Mouse (Mus musculus): ENCODE measurements around the gene Arl6ip4. TPM values are rescaled to one million over a fixed set of nuclear protein-coding genes. Genes with fewer than 3 reads are reported as not detected.

Arl6ip4 gene
- polyA plus RNA-seq, 1 experiment from 2014 or later, result 81.3 TPM

- ATAC-seq (replicated peaks; ENCODE audit: insufficient number of reproducible peaks, low FRiP score, low TSS enrichment, low read depth) (peak; percentile 4; the same call in 1 of the 2 replicates), DNase-seq (ENCODE audit: low spot score) (no peak)
- Histone ChIP-seq H3K4me3 (ENCODE audit: low read depth, low read length) (peak overlapping the region; percentile 80), H3K36me3 (replicated peaks; ENCODE audit: control insufficient read depth, insufficient read depth, low read depth, low read length) (no peaks in the 10 kb centered on the region), H3K9ac (replicated peaks; ENCODE audit: low read length) (peak overlapping the region; percentile 74), H3K4me1 (ENCODE audit: control insufficient read depth, insufficient read depth, low read length) (peaks cover 12% of the 10 kb centered on the region), H3K27ac (replicated peaks; ENCODE audit: low read depth, low read length) (no peak overlapping the region; the same call in 1 of the 2 replicates), H3K27me3 (ENCODE audit: control insufficient read depth, insufficient read depth, low read length) (no peaks in the 10 kb centered on the region), H3K9me3 (replicated peaks; ENCODE audit: control insufficient read depth, low read length) (no peaks in the 10 kb centered on the region), H3K4me2 (ENCODE audit: low read depth, low read length) (peak overlapping the region; percentile 88)
- WGBS, result 1% methylated on average over 18 of the region's 18 CpGs
These were observed 3.4 kb upstream of the Arl6ip4 start for GRCm38 (mm10) chr5:124112531-124112930.

- peak overlapping the region; percentile 74 for H3K9ac ChIP-seq (replicated peaks; ENCODE audit: low read length)
- peak overlapping the region; percentile 88 for H3K4me2 ChIP-seq (ENCODE audit: low read depth, low read length)
- no peak overlapping the region; the same call in 1 of the 2 replicates for H3K27ac ChIP-seq (replicated peaks; ENCODE audit: low read depth, low read length)
- no peak for ATAC-seq (replicated peaks; ENCODE audit: insufficient number of reproducible peaks, low FRiP score, low TSS enrichment, low read depth)
- peak; percentile 43 for DNase-seq (ENCODE audit: low spot score)
- peaks cover 12% of the 10 kb centered on the region for H3K4me1 ChIP-seq (ENCODE audit: control insufficient read depth, insufficient read depth, low read length)
- H3K9me3 ChIP-seq (replicated peaks; ENCODE audit: control insufficient read depth, low read length), result no peaks in the 10 kb centered on the region
- H3K36me3 ChIP-seq (replicated peaks; ENCODE audit: control insufficient read depth, insufficient read depth, low read depth, low read length), result no peaks in the 10 kb centered on the region
- peak overlapping the region; percentile 80 for H3K4me3 ChIP-seq (ENCODE audit: low read depth, low read length)
- H3K27me3 ChIP-seq (ENCODE audit: control insufficient read depth, insufficient read depth, low read length), result no peaks in the 10 kb centered on the region
- WGBS, result 15% methylated on average over 14 of the region's 14 CpGs
These were observed 2.9 kb upstream of the Arl6ip4 start for GRCm38 (mm10) chr5:124113030-124113429.

- ATAC-seq (replicated peaks; ENCODE audit: insufficient number of reproducible peaks, low FRiP score, low TSS enrichment, low read depth) (no peak), DNase-seq (ENCODE audit: low spot score) (no peak)
- WGBS, result 91% methylated on average over 24 of the region's 24 CpGs
- H3K9me3 ChIP-seq (replicated peaks; ENCODE audit: control insufficient read depth, low read length), result no peaks in the 10 kb centered on the region
- peaks cover 12% of the 10 kb centered on the region for H3K4me1 ChIP-seq (ENCODE audit: control insufficient read depth, insufficient read depth, low read length)
- no peaks in the 10 kb centered on the region for H3K27me3 ChIP-seq (ENCODE audit: control insufficient read depth, insufficient read depth, low read length)
- no peak overlapping the region for H3K4me3 ChIP-seq (ENCODE audit: low read depth, low read length)
- H3K36me3 ChIP-seq (replicated peaks; ENCODE audit: control insufficient read depth, insufficient read depth, low read depth, low read length), result no peaks in the 10 kb centered on the region; the same call in 1 of the 2 replicates
- H3K9ac ChIP-seq (replicated peaks; ENCODE audit: low read length), result no peak overlapping the region
- H3K27ac ChIP-seq (replicated peaks; ENCODE audit: low read depth, low read length), result no peak overlapping the region
- no peak overlapping the region for H3K4me2 ChIP-seq (ENCODE audit: low read depth, low read length)
These were observed 1.4 kb upstream of the Arl6ip4 start for GRCm38 (mm10) chr5:124114276-124115025.

DNA sequence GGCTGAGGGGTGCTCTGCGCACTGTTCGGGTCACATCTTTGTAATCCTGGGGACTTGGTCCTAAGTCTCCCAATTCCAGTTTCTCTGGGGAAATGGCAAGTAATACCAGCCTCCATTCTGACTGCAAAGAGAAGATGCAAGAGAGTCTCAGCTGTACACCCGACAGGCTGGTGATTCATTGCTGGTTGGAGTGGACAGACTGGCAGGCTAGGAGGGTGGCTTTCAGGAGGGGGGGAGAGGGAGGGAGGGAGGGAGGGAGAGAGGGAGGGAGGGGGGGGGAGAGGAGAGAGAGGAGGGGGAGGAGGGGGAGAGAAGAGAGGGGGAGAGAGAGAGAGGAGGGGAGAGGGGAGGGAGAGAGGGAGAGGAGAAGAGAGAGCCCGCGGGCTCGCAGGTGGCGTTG is 358 bp upstream of the Arl6ip4 start:
- H3K4me2 ChIP-seq (ENCODE audit: low read depth, low read length), result peak overlapping the region; percentile 94
- no peaks in the 10 kb centered on the region for H3K27me3 ChIP-seq (ENCODE audit: control insufficient read depth, insufficient read depth, low read length)
- H3K4me3 ChIP-seq (ENCODE audit: low read depth, low read length), result peak overlapping the region; percentile 94
- H3K9me3 ChIP-seq (replicated peaks; ENCODE audit: control insufficient read depth, low read length), result no peaks in the 10 kb centered on the region
- H3K4me1 ChIP-seq (ENCODE audit: control insufficient read depth, insufficient read depth, low read length), result peaks cover 12% of the 10 kb centered on the region
- no peak for DNase-seq (ENCODE audit: low spot score)
- 27% methylated on average over 7 of the region's 7 CpGs for WGBS
- H3K27ac ChIP-seq (replicated peaks; ENCODE audit: low read depth, low read length), result no peak overlapping the region; the same call in 1 of the 2 replicates
- peak overlapping the region; percentile 96 for H3K9ac ChIP-seq (replicated peaks; ENCODE audit: low read length)
- peaks cover 4% of the 10 kb centered on the region for H3K36me3 ChIP-seq (replicated peaks; ENCODE audit: control insufficient read depth, insufficient read depth, low read depth, low read length)
- no peak for ATAC-seq (replicated peaks; ENCODE audit: insufficient number of reproducible peaks, low FRiP score, low TSS enrichment, low read depth)

DNA sequence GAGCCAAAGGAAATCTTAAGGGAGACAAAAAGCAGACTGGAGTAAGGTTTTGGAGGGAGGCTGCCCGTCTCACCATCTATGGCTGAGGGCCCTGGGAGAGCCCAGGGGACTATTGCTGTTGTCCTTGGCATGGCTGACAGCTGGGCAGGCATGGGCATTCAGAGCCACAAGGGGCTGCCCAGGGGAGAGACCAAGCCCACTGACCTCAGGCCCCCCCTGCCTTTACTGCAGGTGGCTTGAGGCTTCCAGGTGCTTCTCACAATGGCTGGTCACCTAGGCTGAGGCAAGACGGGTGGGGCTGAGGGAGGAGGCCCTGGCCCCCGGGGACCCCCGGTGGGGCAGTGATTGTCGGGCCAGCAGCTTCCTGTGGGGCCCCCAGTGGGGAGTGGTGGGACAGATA is 3.3 kb downstream of the Arl6ip4 start:
- DNase-seq (ENCODE audit: low spot score) (no peak), ATAC-seq (replicated peaks; ENCODE audit: insufficient number of reproducible peaks, low FRiP score, low TSS enrichment, low read depth) (no peak)
- H3K9ac ChIP-seq (replicated peaks; ENCODE audit: low read length), result no peak overlapping the region
- H3K36me3 ChIP-seq (replicated peaks; ENCODE audit: control insufficient read depth, insufficient read depth, low read depth, low read length), result peaks cover 4% of the 10 kb centered on the region
- H3K27me3 ChIP-seq (ENCODE audit: control insufficient read depth, insufficient read depth, low read length), result no peaks in the 10 kb centered on the region
- H3K27ac ChIP-seq (replicated peaks; ENCODE audit: low read depth, low read length), result no peak overlapping the region
- H3K4me2 ChIP-seq (ENCODE audit: low read depth, low read length), result no peak overlapping the region
- H3K4me1 ChIP-seq (ENCODE audit: control insufficient read depth, insufficient read depth, low read length), result peaks cover 4% of the 10 kb centered on the region
- H3K9me3 ChIP-seq (replicated peaks; ENCODE audit: control insufficient read depth, low read length), result no peaks in the 10 kb centered on the region
- 76% methylated on average over 5 of the region's 5 CpGs for WGBS
- no peak overlapping the region for H3K4me3 ChIP-seq (ENCODE audit: low read depth, low read length)

GRCm38 (mm10) chr5:124122357-124122756 is 6.5 kb downstream of the Arl6ip4 start:
- ATAC-seq (replicated peaks; ENCODE audit: insufficient number of reproducible peaks, low FRiP score, low TSS enrichment, low read depth) (no peak), DNase-seq (ENCODE audit: low spot score) (no peak)
- no peak overlapping the region for H3K4me2 ChIP-seq (ENCODE audit: low read depth, low read length)
- no peaks in the 10 kb centered on the region for H3K9me3 ChIP-seq (replicated peaks; ENCODE audit: control insufficient read depth, low read length)
- H3K9ac ChIP-seq (replicated peaks; ENCODE audit: low read length), result no peak overlapping the region
- no peak overlapping the region for H3K27ac ChIP-seq (replicated peaks; ENCODE audit: low read depth, low read length)
- H3K27me3 ChIP-seq (ENCODE audit: control insufficient read depth, insufficient read depth, low read length), result no peaks in the 10 kb centered on the region
- 92% methylated on average over 18 of the region's 18 CpGs for WGBS
- H3K36me3 ChIP-seq (replicated peaks; ENCODE audit: control insufficient read depth, insufficient read depth, low read depth, low read length), result peaks cover 4% of the 10 kb centered on the region
- no peak overlapping the region for H3K4me3 ChIP-seq (ENCODE audit: low read depth, low read length)
- no peaks in the 10 kb centered on the region for H3K4me1 ChIP-seq (ENCODE audit: control insufficient read depth, insufficient read depth, low read length)

GRCm38 (mm10) chr5:124125093-124125492 is 9.2 kb downstream of the Arl6ip4 start:
- 94% methylated on average over 11 of the region's 11 CpGs for WGBS
- no peak overlapping the region for H3K4me2 ChIP-seq (ENCODE audit: low read depth, low read length)

GRCm38 (mm10) chr5:124134261-124134660 is 18.4 kb downstream of the Arl6ip4 start:
- no peaks in the 10 kb centered on the region for H3K9me3 ChIP-seq (replicated peaks; ENCODE audit: control insufficient read depth, low read length)
- H3K36me3 ChIP-seq (replicated peaks; ENCODE audit: control insufficient read depth, insufficient read depth, low read depth, low read length), result 0 out of 2 replicates have a peak, but pooled peaks cover under 1% of the 10 kb centered on the region
- no peaks in the 10 kb centered on the region for H3K27me3 ChIP-seq (ENCODE audit: control insufficient read depth, insufficient read depth, low read length)
- H3K9ac ChIP-seq (replicated peaks; ENCODE audit: low read length), result no peak overlapping the region
- no peak overlapping the region for H3K4me2 ChIP-seq (ENCODE audit: low read depth, low read length)
- H3K4me3 ChIP-seq (ENCODE audit: low read depth, low read length), result no peak overlapping the region
- WGBS, result 89% methylated on average over 5 of the region's 5 CpGs
- DNase-seq (ENCODE audit: low spot score) (no peak), ATAC-seq (replicated peaks; ENCODE audit: insufficient number of reproducible peaks, low FRiP score, low TSS enrichment, low read depth) (no peak)
- H3K4me1 ChIP-seq (ENCODE audit: control insufficient read depth, insufficient read depth, low read length), result no peaks in the 10 kb centered on the region
- no peak overlapping the region for H3K27ac ChIP-seq (replicated peaks; ENCODE audit: low read depth, low read length)

More at GRCm38 (mm10) chr5:124125093-124125492, 9.2 kb downstream of the Arl6ip4 start:
- H3K36me3 ChIP-seq (replicated peaks; ENCODE audit: control insufficient read depth, insufficient read depth, low read depth, low read length), result peaks cover 6% of the 10 kb centered on the region; the same call in 1 of the 2 replicates
- H3K27me3 ChIP-seq (ENCODE audit: control insufficient read depth, insufficient read depth, low read length), result no peaks in the 10 kb centered on the region
- no peak overlapping the region for H3K9ac ChIP-seq (replicated peaks; ENCODE audit: low read length)
- H3K27ac ChIP-seq (replicated peaks; ENCODE audit: low read depth, low read length), result no peak overlapping the region
- no peak for DNase-seq (ENCODE audit: low spot score)
- H3K4me1 ChIP-seq (ENCODE audit: control insufficient read depth, insufficient read depth, low read length), result no peaks in the 10 kb centered on the region
- H3K4me3 ChIP-seq (ENCODE audit: low read depth, low read length), result no peak overlapping the region
- H3K9me3 ChIP-seq (replicated peaks; ENCODE audit: control insufficient read depth, low read length), result no peaks in the 10 kb centered on the region
- ATAC-seq (replicated peaks; ENCODE audit: insufficient number of reproducible peaks, low FRiP score, low TSS enrichment, low read depth), result no peak

All from embryonic facial prominence, embryonic 11.5 days (tissue).